Mouse (Mus musculus) intestine, postnatal 0 days (tissue): Measurements from ENCODE around the gene Gpr158. TPM values are rescaled to one million over a fixed set of nuclear protein-coding genes. Genes with fewer than 3 reads are reported as not detected.

Source experiments
- ATAC-seq: fragments of 200-750 bp; cut with Nextera tagmentation; 2 replicates; pipeline ENCODE4 v1.8.0; 2017; ENCODE audit warnings: mild to moderate bottlenecking, moderate TSS enrichment, moderate library complexity
- H3K27ac ChIP-seq: fragments of 300-500 bp; sonication (generic); 2 replicates; pipeline ENCODE4 v1.5.1; 2014; ENCODE audit warnings: mild to moderate bottlenecking, low read depth, low read length, moderate library complexity
- H3K27me3 ChIP-seq: fragments of 300-500 bp; sonication (generic); replicated peaks from 2 replicates; pipeline ENCODE4 v1.6.1; 2014; ENCODE audit warnings: low read length, mixed read lengths; ENCODE audit not compliant: control insufficient read depth, insufficient read depth
- H3K36me3 ChIP-seq: fragments of 300-500 bp; sonication (generic); 2 replicates; pipeline ENCODE4 v1.6.1; 2014; ENCODE audit warnings: mild to moderate bottlenecking, moderate library complexity; ENCODE audit not compliant: control insufficient read depth, insufficient read depth
- H3K4me1 ChIP-seq: fragments of 300-500 bp; sonication (generic); replicated peaks from 2 replicates; pipeline ENCODE4 v1.6.1; 2014; ENCODE audit warnings: antibody characterized with exemption, low read length, mixed read lengths; ENCODE audit not compliant: control insufficient read depth, insufficient read depth
- H3K4me2 ChIP-seq: fragments of 300-500 bp; sonication (generic); replicated peaks from 2 replicates; pipeline ENCODE4 v1.6.1; 2014; ENCODE audit warnings: low read depth, mild to moderate bottlenecking, moderate library complexity
- H3K4me3 ChIP-seq: fragments of 300-500 bp; sonication (generic); 2 replicates; pipeline ENCODE4 v1.5.1; 2014; ENCODE audit warnings: low read depth, low read length
- H3K9ac ChIP-seq: fragments of 300-500 bp; sonication (generic); 2 replicates; pipeline ENCODE4 v1.6.1; 2014; ENCODE audit warnings: mild to moderate bottlenecking, low read depth, low read length
- H3K9me3 ChIP-seq: fragments of 300-500 bp; sonication (generic); 2 replicates; pipeline ENCODE4 v1.6.1; 2016; ENCODE audit warnings: mixed run types; ENCODE audit not compliant: control insufficient read depth
- CTCF ChIP-seq: sonication (generic); IDR thresholded peaks from 2 replicates; pipeline ENCODE4 v1.5.1; 2016; ENCODE audit warnings: low read depth, mild to moderate bottlenecking, control low read depth, antibody characterized with exemption, moderate library complexity
- WGBS: fragments of 180-500 bp; shearing (Covaris S2); extraction: QIAGEN DNeasy Blood & Tissue Kit; methylation state at CpG from one replicate; pipeline ENCODE4 v1.1.7; 2014; 5-methylcytosine and 5-hydroxymethylcytosine counted together
- polyA plus RNA-seq: library from polyadenylated mRNA; unstranded; fragments of >200 nt; fragmentation: Nextera tagmentation; extraction: Ambion mirVana; gene quantifications from 2 replicates; pipeline ENCODE4 v1.2.1, GENCODE M21; 2015

Gpr158 gene
- polyA plus RNA-seq, 1 experiment from 2014 or later, result 0.03 TPM

DNA sequence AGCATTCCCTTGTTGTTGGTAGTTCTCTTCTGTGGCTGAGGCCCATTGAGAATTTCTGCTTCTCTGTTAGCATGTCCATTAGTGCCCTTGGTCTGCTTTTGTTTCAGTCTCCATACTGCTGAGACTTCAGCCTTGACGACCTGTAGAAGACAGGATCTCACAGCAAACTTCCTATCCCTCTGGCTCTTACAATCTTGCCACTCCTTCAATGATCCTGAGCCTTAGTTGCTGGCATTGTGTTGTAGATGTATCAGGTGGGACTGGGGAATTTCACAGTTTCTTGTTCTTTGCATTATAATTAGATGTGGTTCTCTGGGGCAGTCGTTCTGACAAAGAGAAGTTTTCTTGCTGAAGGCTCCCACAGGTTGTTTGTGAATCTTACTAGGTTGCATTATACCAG, 25.4 kb downstream of the Gpr158 start:
- no peak overlapping the region for H3K4me3 ChIP-seq
- no peaks in the 10 kb centered on the region for H3K9me3 ChIP-seq
- no peak for TF ChIP-seq CTCF
- 7% methylated on average over 2 of the region's 2 CpGs for WGBS
- H3K4me2 ChIP-seq, result no peak overlapping the region
- ATAC-seq, result no peak
- H3K4me1 ChIP-seq, result no peaks in the 10 kb centered on the region
- no peak overlapping the region for H3K27ac ChIP-seq
- H3K9ac ChIP-seq, result no peak overlapping the region
- no peaks in the 10 kb centered on the region for H3K27me3 ChIP-seq
- no peaks in the 10 kb centered on the region for H3K36me3 ChIP-seq

- Histone ChIP-seq H3K36me3 (no peaks in the 10 kb centered on the region), H3K9ac (no peak overlapping the region), H3K4me1 (no peaks in the 10 kb centered on the region), H3K4me3 (no peak overlapping the region), H3K27me3 (no peaks in the 10 kb centered on the region), H3K27ac (no peak overlapping the region), H3K9me3 (no peaks in the 10 kb centered on the region), H3K4me2 (no peak overlapping the region)
- WGBS, result 84% methylated on average over 12 of the region's 12 CpGs
- no peak for TF ChIP-seq CTCF
- ATAC-seq, result no peak
Measured at GRCm38 (mm10) chr2:21397347-21397746, 30.0 kb downstream of the Gpr158 start.

- H3K4me2 ChIP-seq, result no peak overlapping the region
- ATAC-seq, result no peak
Measured at GRCm38 (mm10) chr2:21399657-21400056, 32.3 kb downstream of the Gpr158 start.

DNA sequence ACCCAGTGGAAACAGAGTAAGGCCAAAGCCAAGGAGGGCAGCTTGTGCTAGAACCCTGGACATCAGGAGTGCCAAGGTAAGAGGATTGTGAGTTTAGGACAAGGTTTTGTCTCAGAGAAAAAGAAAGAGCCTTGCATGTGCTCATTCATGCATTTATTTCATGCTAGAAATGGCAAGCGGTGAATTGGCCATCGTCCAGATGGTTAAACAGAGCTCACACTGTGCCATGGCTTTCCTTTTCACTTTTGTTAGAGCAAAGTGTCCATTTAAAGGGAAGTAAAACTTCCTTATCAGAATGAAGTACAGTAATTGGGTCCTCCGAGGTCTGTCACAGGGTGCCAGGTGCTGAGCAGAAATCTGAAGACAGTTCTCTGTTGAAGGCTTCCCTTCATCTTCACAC, 38.3 kb downstream of the Gpr158 start:
- no peak overlapping the region for H3K4me2 ChIP-seq
- H3K9me3 ChIP-seq, result no peaks in the 10 kb centered on the region
- no peaks in the 10 kb centered on the region for H3K36me3 ChIP-seq
- no peak overlapping the region for H3K9ac ChIP-seq
- TF ChIP-seq CTCF, result no peak
- ATAC-seq, result no peak
- no peaks in the 10 kb centered on the region for H3K4me1 ChIP-seq
- H3K27me3 ChIP-seq, result no peaks in the 10 kb centered on the region
- WGBS, result 71% methylated on average over 3 of the region's 3 CpGs
- no peak overlapping the region for H3K4me3 ChIP-seq
- H3K27ac ChIP-seq, result no peak overlapping the region

More at GRCm38 (mm10) chr2:21399657-21400056, 32.3 kb downstream of the Gpr158 start:
- Histone ChIP-seq H3K9me3 (no peaks in the 10 kb centered on the region), H3K4me1 (no peaks in the 10 kb centered on the region), H3K27me3 (no peaks in the 10 kb centered on the region), H3K36me3 (no peaks in the 10 kb centered on the region), H3K4me3 (no peak overlapping the region), H3K27ac (no peak overlapping the region), H3K9ac (no peak overlapping the region)
- TF ChIP-seq CTCF, result no peak
- 86% methylated on average over 3 of the region's 3 CpGs for WGBS

- Histone ChIP-seq H3K36me3 (no peaks in the 10 kb centered on the region), H3K4me3 (no peak overlapping the region), H3K4me1 (no peaks in the 10 kb centered on the region), H3K9me3 (no peaks in the 10 kb centered on the region), H3K27ac (no peak overlapping the region), H3K4me2 (no peak overlapping the region), H3K9ac (no peak overlapping the region), H3K27me3 (no peaks in the 10 kb centered on the region)
- WGBS, result 90% methylated on average over 2 of the region's 2 CpGs
- no peak for ATAC-seq
- no peak for TF ChIP-seq CTCF
Measured at GRCm38 (mm10) chr2:21407443-21407985, 40.2 kb downstream of the Gpr158 start.

DNA sequence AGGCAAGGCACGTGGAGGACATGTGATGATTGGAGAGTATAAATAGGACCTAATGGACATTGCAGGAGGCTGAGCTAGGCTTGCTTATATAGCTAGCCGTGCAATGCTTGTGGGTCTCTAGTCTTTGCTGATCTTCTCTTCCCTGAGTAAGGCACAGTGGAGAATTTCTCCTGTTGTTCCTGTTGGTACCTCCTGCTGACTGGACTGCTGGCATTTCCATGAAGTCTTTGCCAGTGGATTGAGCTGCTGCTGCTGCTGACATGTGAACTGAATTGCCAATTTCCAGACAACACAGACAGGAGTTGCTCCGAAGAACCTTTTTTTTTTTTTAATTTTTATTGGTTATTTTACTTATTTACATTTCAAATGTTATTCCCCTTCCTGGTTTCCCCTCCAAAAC, 41.5 kb downstream of the Gpr158 start:
- H3K9ac ChIP-seq, result no peak overlapping the region
- H3K36me3 ChIP-seq, result no peaks in the 10 kb centered on the region
- H3K4me3 ChIP-seq, result no peak overlapping the region
- no peaks in the 10 kb centered on the region for H3K27me3 ChIP-seq
- no peak overlapping the region for H3K27ac ChIP-seq
- no peak overlapping the region for H3K4me2 ChIP-seq
- H3K9me3 ChIP-seq, result no peaks in the 10 kb centered on the region
- 80% methylated on average over 3 of the region's 3 CpGs for WGBS
- no peaks in the 10 kb centered on the region for H3K4me1 ChIP-seq
- TF ChIP-seq CTCF, result no peak
- ATAC-seq, result no peak

DNA sequence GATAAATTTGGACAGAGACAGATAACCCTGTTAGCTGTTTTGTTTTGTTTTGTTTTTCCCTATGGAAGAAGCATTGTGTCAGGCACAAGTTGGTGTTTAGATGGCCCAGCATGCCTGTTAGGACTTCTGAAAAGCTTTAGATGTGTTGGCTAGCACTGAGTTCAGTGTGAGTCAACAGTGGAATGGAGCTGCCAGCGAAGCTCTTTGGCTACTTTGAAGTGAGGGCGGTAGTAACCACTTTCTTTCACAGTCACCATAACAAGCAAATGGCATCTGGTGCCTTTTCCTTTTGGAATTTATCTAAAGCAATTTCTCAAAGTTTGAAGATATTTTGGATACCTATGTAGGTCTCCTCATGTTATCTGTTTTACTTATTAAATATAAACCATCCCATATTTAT, 62.9 kb downstream of the Gpr158 start:
- 65% methylated on average over 2 of the region's 2 CpGs for WGBS
- no peaks in the 10 kb centered on the region for H3K27me3 ChIP-seq
- no peak overlapping the region for H3K4me2 ChIP-seq
- no peak overlapping the region for H3K9ac ChIP-seq
- no peaks in the 10 kb centered on the region for H3K4me1 ChIP-seq
- no peaks in the 10 kb centered on the region for H3K36me3 ChIP-seq
- no peaks in the 10 kb centered on the region for H3K9me3 ChIP-seq
- no peak overlapping the region for H3K27ac ChIP-seq
- no peak overlapping the region for H3K4me3 ChIP-seq
- no peak for ATAC-seq
- no peak for TF ChIP-seq CTCF
